Mouse (Mus musculus) layer of hippocampus, adult 9-11 months (tissue): ENCODE results near the gene Crygs.

Source experiments
- DNase-seq: peaks from one replicate; pipeline ENCODE4 v3.0.0; 2022

The Crygs gene

DNA sequence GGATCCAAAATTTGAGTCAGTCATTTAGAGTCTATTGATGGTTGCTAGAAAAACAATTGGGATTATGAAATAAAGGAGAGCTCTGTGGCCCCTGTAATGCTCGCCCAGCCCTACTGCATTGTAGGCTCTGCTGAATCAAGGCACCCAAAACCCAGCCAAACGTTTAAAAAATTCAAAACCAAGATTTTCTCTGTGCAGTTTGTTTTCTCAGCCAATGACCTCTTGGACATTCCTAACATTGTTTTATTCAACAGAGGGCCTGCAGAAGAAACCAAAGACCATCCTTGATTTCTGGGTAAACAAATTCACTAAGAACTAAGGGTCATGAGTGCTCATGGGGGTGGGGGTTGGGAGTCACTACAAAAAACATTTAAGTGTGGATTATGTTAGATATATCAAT lies at the start of gene Crygs:
Gene Crygs, minus strand, starts transcription at position 101 of the 400 bp plus-strand sequence.
- DNase-seq = no peak

DNA sequence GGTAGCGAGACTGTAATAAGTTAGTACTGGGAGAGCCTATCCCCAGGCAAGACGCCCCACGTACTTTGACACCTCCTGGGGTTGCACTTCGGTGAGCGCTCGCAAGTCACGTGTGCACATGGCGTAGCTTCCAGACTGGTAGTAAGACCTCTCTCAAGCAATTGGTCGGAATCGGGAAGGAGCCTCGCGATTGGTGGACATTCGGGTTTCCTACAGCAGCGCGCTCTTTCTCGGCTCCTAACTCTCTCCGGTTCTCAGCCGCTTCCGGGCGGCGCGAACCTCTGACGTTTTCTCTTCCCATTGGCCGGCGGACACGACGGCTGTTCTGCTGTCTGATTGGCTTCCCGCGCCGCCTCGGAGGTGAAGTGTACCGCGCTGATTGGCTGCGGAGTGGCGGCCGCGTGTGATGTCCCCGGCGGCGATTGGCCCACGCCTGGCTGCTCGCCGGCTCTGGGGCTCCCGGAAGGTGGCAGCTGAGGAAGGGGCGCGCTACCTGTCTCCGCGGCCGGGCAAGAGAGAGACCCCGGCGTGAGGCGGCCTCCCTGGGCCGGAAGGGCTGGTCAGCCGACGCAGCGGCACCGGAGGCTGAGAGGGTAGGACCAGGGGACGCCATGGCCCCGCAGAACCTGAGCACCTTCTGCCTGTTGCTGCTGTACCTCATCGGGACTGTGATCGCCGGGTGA lies 46.2 kb upstream of the Crygs start, which contains the start of the genes Tbccd1 and Dnajb11:
Gene Tbccd1, minus strand, starts transcription at position 239 of the 683 bp plus-strand sequence.
Gene Dnajb11, plus strand, starts transcription at position 415 of the 683 bp plus-strand sequence.
- peak; percentile 99 for DNase-seq

DNA sequence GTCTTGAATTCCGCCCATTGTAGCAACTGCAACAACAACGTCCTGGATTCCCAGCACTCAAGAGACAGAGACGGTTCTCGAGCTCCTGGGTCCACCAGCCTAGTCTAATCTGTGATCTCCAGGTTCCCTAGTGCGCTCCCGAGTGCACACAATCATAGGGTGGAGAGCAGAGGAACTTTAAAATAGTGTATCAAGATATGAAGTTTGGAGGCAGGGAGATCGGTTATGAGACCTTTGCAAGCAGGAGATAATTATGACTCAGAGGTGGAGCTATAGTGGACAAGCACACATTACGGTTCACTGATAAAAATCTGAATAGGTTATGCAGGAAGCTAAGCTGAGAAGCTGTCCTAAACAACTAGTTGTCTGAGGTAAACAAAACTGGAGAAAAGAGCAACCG lies 45.4 kb upstream of the Crygs start:
- DNase-seq = no peak

- DNase-seq = no peak
Observed at GRCm38 (mm10) chr16:22852709-22853108, 41.3 kb upstream of the Crygs start.

- DNase-seq = no peak
Observed at GRCm38 (mm10) chr16:22848331-22848730, 37.0 kb upstream of the Crygs start.

GRCm38 (mm10) chr16:22847686-22848085 lies 36.3 kb upstream of the Crygs start:
- DNase-seq = no peak

GRCm38 (mm10) chr16:22845481-22845880 lies 34.1 kb upstream of the Crygs start:
- DNase-seq = no peak

DNA sequence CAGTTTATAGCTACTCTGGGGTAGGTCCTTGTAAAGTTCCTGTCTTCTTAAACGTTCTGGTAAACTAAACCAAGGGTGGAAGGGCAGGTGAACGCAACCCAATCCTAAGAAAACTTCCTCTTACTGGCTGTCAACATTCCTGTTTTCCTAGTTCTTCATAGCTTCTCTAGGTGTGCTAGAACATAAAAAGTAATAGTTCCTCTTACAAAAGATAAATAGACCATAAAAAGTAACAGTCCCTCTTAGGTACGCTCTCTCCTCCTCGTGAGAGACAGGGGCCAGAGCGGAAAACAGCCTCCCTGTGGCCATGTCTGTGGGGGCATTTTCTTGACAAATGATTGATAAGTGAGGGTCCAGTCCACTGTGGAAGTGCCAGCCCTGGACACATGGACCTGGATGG lies 33.5 kb upstream of the Crygs start:
- DNase-seq = no peak

- DNase-seq = peak; percentile 78
Observed at GRCm38 (mm10) chr16:22844061-22844801, 32.9 kb upstream of the Crygs start.

- DNase-seq = no peak
Observed at GRCm38 (mm10) chr16:22842871-22843270, 31.5 kb upstream of the Crygs start.

GRCm38 (mm10) chr16:22839146-22839857 lies 27.9 kb upstream of the Crygs start:
- no peak for DNase-seq

DNA sequence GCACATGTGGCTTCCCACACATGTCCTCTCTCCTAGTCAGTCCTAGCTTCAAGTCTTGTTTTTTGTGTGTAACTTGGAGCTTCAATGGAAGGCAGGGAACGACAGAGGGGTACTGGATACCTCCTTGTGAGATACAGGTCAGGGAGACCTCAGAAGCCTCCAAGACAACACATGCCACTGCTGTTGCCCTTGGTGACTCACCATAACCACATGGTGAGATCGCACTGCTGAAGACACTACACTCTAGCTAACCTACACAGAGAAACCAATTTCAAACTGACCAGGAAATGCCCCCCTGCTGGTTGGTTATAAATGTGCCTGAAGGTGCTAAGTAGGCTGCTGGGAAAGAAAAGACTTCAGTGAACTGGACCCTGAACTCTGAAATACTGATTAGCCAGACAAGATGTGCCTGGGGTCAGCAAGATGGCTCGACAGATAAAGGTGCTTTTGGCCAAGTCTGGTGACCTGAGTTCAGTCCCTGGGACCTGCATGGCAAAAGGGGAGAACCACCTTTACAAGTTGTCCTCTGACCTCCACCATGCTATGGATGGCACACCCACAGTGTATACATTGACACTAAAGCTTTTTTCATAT lies 21.7 kb upstream of the Crygs start:
- no peak for DNase-seq

DNA sequence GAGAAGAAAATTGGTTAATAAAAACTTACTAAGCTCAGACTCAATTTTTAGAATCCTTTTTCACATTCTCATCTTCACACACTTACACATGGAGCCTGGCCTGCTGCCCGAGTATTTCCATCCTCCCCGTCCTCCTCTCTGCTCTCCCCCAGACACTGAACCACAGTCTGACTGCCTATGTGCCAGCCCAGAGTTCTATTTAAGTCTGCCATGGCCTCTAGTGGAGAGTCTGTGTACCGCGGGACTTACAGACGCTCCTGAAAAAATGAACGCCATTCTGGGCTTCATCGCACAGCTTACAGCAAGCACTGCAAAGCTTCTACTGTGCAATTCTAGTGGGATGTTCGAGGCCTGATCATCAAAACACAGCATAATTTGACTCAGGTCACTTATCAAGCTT lies 9.4 kb upstream of the Crygs start:
- DNase-seq = peak; percentile 65

DNA sequence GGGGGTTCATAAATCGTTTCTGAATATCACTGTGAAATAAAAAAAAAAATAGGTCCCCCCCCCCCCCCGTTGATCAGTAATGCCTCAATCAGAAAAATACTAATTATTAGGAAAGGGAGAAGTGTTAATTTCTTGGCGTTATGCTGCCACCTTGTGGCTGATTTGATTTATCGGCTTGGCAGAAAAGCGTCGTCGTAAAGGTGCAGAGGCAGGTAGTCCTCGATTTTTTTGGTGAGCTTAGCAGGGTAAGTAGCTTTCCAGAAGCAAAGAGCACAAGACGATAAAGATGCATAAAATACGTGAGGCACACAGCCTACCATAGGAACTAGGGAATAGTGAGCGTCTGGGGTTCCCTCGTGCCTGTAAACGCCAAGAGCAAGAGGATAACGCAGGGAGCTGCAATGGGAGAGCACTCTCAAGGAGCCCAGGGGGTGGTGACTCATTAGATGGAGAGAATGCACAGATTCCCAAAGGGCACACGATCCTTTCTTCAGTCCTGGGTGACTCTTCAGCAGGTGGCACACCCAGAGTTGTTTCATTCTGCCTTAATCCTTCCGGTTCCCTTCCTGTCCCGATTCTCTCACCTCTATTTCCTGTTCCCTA lies 3.8 kb downstream of the Crygs start:
- no peak for DNase-seq

DNA sequence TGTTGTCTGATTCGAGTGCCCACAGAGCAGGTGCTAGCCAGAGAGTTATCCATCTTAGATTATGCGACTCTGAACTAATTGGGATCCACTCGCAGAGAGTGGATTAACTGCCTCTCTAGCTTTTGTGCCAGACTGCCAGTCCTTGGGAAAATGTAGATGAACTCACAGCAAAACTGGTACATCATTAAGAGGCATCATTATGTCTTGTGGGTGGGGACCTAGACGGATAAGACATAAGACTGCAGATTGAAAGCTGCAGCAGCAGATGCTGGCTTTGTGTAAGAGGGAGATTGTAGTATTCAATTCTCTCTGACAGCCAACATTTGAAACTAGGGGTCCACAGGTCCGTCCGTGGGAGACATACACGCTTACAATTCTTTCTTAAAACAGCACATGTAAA lies 8.6 kb downstream of the Crygs start:
- peak; percentile 24 for DNase-seq

DNA sequence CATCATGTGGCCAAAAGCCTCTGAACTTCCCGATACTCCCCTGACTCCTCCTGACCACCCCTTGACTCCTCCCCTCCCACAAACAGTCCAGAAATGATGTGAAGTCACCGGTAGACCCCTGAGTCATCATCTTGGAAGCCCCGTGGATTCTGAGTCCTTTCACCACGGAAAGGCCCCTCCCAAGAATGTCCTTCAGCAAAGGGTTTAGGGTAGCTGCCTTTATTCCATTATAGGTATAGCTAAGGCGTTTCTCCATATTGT lies 10.6 kb downstream of the Crygs start:
- DNase-seq = no peak

DNA sequence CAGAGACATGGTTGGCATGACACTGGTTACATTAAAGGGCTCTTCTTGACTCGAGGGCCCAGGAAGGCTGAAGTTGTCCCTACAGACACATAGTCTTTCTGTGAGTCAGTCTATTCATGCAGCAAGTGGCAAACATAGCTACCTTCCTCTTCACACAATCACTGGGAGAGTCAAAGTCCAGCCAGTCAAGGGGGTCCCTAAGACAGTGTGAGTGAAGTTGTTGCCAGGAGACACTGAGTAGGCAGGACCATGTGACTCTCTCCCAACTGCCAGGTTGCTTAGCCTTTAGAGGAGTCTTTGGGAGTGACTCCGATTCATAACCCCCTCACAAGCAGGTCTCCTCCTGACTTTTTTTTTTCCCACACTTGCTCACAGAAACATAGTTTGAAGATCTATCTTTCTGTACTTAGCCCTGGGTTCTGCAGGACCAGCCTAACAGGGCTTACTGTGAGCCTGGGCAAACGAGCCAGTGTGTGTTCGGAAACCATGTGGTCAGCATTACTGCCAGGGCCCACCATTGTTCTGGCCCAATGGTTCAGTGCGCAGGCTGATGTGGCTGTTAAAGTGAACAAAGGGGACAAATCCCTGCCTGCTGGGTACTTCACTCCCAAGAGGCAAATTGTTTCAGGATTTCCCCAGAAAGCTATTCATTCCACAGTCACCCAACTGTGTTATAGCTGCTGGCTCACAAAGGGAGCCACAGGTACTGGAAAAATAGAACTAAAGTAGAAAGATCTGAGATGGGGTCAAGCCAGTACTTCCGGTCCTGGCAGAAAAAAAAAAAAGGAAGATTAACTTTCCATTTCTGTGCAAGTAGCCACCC lies 11.1 kb downstream of the Crygs start:
- DNase-seq = no peak

DNA sequence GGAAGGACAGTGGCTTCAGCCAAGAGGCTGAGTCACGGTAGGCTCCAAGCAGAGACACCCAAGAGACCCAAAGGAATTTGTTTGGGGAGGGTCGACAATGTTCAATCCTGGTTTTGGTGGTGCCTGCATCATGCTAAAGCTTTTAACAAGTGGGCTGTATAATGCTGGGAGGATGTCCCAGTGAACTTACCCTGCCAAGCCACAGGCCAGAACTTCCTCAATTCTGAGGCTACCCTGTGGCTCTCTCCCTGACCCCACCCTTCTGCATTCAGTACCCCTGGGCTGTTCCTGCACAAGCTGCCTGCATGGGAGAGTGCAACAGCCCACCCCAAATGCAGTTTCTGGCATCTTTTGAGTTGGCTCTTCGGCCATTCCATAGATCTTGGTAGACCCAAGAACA lies 12.9 kb downstream of the Crygs start:
- DNase-seq = no peak

DNA sequence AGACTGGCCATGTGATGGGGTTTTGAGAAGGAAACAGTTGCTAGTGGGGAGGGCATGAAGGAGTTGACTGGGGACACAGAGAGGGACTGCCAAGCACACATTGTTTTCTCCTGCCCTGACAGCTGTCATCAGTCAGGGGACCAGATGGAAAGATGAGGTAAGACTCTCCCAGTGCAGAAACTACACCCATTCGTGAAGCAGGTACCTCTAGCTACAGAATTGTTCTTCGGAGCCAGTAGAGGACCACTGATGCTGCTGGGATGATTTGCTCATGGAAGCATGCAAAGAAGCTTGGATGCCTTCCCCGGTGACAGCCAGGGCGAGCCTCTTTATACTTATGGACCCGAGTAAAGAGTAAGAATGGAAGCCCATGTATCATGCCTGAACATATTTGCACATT lies 13.9 kb downstream of the Crygs start:
- DNase-seq = peak; percentile 76

GRCm38 (mm10) chr16:22795497-22795896 lies 15.9 kb downstream of the Crygs start:
- no peak for DNase-seq

GRCm38 (mm10) chr16:22791235-22791634 lies 20.1 kb downstream of the Crygs start:
- DNase-seq = no peak

DNA sequence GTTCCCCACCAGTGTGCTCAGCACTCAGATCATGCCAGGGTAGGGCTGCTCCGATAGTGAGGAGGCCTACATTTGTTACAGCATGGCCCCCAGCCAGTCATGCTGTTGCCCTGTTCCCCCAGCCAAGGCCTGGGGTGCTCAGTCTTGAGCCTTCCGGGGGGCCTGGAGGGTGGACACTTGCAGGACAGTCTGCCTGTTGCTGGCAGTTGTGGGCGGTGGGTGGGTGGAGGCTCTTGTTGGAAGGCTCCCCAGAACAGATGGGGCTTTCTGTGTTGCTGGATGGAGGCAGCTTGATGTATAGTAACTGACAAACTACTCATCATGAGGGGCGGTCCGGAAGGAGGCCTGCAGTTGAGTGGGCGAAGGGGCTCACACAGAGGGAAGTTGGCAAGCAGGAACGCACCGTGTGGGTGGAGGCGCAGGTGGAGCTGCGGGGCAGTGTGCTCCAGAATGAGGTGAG lies 21.4 kb downstream of the Crygs start:
- DNase-seq = peak; percentile 91
